Mouse (Mus musculus): Measurements from ENCODE around the gene Slc39a11. TPM values are rescaled to one million over a fixed set of nuclear protein-coding genes. Genes with fewer than 3 reads are reported as not detected.

The Slc39a11 gene
- polyA plus RNA-seq, 1 experiment from 2014 or later = 20.1 TPM

DNA sequence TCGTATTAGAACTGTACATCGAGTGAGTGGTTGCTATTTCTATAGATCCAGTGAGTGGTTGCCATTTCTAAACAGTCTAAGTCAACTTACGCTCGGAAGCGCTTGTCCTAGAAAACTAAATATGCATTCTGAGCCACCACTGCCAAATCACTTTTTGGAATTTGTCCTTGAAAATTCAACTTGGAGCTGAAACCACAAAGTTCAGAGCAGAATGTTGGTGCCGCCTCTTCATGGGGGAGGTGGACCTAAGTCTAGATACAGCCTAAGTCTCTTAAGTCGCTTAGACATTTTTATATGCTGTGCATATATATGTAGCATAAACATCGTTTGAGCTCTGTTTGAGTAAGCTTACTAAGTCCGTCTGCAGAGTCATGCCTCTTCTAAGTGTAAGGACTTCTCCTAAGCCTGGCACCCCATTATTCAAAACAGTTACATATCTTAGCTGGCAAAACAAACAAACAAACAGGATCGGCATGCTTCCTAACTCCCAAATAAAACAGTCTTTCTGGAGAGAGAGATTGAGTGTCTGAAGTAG is 38.7 kb downstream of the Slc39a11 start:
- Histone ChIP-seq H3K27me3 (ENCODE audit: control insufficient read depth, insufficient read depth, low read length) (no peaks in the 10 kb centered on the region), H3K9me3 (ENCODE audit: control insufficient read depth, low read length) (no peaks in the 10 kb centered on the region), H3K9ac (ENCODE audit: low read depth, low read length) (no peak overlapping the region; the same call in 1 of the 2 replicates), H3K36me3 (ENCODE audit: control insufficient read depth, insufficient read depth, low read length) (no peaks in the 10 kb centered on the region), H3K27ac (ENCODE audit: low read depth, low read length) (peak overlapping the region; percentile 86), H3K4me2 (replicated peaks; ENCODE audit: low read depth, low read length) (no peak overlapping the region), H3K4me1 (replicated peaks; ENCODE audit: control insufficient read depth, insufficient read depth, low read length) (peaks cover 8% of the 10 kb centered on the region), H3K4me3 (ENCODE audit: low read depth, low read length) (no peak overlapping the region)
- ATAC-seq (ENCODE audit: low FRiP score) (no peak), DNase-seq (ENCODE audit: low spot score) (no peak)
- 89% methylated on average over 10 of the region's 10 CpGs for WGBS

DNA sequence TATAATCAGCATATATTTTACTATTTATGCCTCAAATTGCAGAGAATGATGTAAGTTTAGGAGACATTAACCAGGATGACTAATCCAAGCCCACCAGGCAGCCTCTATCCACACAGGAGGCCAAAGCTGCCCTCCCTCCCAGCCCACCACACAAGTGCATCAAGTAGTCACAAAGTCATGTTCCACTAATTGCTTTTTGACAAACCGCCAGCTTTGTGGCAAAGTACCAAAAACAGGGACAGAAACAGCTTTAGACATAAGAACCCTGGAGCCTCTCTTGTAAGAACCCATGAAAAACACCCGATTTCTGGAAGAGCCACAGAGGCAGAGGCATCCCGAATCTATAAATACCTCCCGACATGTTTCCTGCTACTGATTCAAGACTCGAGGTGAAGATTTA is 39.6 kb downstream of the Slc39a11 start:
- no peak overlapping the region for H3K4me2 ChIP-seq (replicated peaks; ENCODE audit: low read depth, low read length)
- no peak overlapping the region for H3K4me3 ChIP-seq (ENCODE audit: low read depth, low read length)
- WGBS = 81% methylated on average over 5 of the region's 5 CpGs
- ATAC-seq (ENCODE audit: low FRiP score) = no peak
- no peak overlapping the region for H3K9ac ChIP-seq (ENCODE audit: low read depth, low read length)
- no peak overlapping the region for H3K27ac ChIP-seq (ENCODE audit: low read depth, low read length)
- no peak for DNase-seq (ENCODE audit: low spot score)
- H3K9me3 ChIP-seq (ENCODE audit: control insufficient read depth, low read length) = no peaks in the 10 kb centered on the region
- no peaks in the 10 kb centered on the region for H3K27me3 ChIP-seq (ENCODE audit: control insufficient read depth, insufficient read depth, low read length)
- no peaks in the 10 kb centered on the region for H3K36me3 ChIP-seq (ENCODE audit: control insufficient read depth, insufficient read depth, low read length)
- peaks cover 8% of the 10 kb centered on the region for H3K4me1 ChIP-seq (replicated peaks; ENCODE audit: control insufficient read depth, insufficient read depth, low read length)

DNA sequence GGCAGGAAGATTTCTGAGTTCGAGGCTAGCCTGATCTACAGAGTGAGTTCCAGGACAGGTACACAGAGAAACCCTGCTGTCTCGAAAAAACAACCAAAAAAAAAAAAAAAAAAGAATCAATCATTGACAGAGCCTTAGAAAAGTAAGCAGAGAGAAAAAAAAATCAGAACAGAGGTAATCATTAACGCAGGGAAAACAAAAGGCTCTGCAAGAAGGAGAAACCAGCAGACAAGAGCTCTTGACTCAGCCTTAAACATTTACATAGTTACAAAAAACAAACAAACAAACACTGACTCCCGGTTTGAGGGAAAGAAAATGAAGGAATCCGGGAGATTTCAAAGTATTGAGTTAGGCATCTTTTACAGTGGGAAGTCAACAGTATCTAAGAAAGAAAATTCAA is 40.3 kb downstream of the Slc39a11 start:
- WGBS = 76% methylated on average over 5 of the region's 5 CpGs

DNA sequence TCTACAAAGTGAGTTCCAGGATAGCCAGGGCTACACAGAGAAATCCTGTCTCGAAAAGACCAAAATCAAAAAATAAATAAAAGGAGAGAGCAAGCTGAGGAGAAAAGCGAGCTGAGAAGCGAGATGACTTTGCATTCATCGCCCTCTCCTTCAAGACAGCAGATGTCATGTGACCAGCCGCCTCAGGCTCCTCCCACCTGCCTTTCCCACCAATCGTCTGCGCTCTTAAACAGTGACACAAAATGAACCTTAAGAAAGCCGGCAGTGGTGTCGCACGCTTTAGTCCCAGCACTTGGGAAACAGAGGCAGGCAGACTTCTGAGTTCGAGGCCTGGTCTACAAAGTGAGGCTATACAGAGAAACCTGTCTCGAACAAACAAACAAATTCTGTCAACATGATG is 42.3 kb downstream of the Slc39a11 start:
- H3K4me1 ChIP-seq (replicated peaks; ENCODE audit: control insufficient read depth, insufficient read depth, low read length) = peaks cover 8% of the 10 kb centered on the region
- H3K27ac ChIP-seq (ENCODE audit: low read depth, low read length) = no peak overlapping the region
- H3K36me3 ChIP-seq (ENCODE audit: control insufficient read depth, insufficient read depth, low read length) = no peaks in the 10 kb centered on the region
- H3K9me3 ChIP-seq (ENCODE audit: control insufficient read depth, low read length) = no peaks in the 10 kb centered on the region
- no peak for ATAC-seq (ENCODE audit: low FRiP score)
- no peak overlapping the region for H3K4me2 ChIP-seq (replicated peaks; ENCODE audit: low read depth, low read length)
- H3K9ac ChIP-seq (ENCODE audit: low read depth, low read length) = no peak overlapping the region
- 98% methylated on average over 12 of the region's 12 CpGs for WGBS
- no peaks in the 10 kb centered on the region for H3K27me3 ChIP-seq (ENCODE audit: control insufficient read depth, insufficient read depth, low read length)
- H3K4me3 ChIP-seq (ENCODE audit: low read depth, low read length) = no peak overlapping the region
- DNase-seq (ENCODE audit: low spot score) = no peak

More for the DNA sequence above, 40.3 kb downstream of the Slc39a11 start:
- no peak overlapping the region for H3K9ac ChIP-seq (ENCODE audit: low read depth, low read length)
- no peaks in the 10 kb centered on the region for H3K27me3 ChIP-seq (ENCODE audit: control insufficient read depth, insufficient read depth, low read length)
- H3K4me1 ChIP-seq (replicated peaks; ENCODE audit: control insufficient read depth, insufficient read depth, low read length) = peaks cover 8% of the 10 kb centered on the region
- H3K36me3 ChIP-seq (ENCODE audit: control insufficient read depth, insufficient read depth, low read length) = no peaks in the 10 kb centered on the region
- H3K4me3 ChIP-seq (ENCODE audit: low read depth, low read length) = no peak overlapping the region
- no peak for ATAC-seq (ENCODE audit: low FRiP score)
- H3K4me2 ChIP-seq (replicated peaks; ENCODE audit: low read depth, low read length) = no peak overlapping the region
- DNase-seq (ENCODE audit: low spot score) = no peak
- no peaks in the 10 kb centered on the region for H3K9me3 ChIP-seq (ENCODE audit: control insufficient read depth, low read length)
- no peak overlapping the region for H3K27ac ChIP-seq (ENCODE audit: low read depth, low read length)

DNA sequence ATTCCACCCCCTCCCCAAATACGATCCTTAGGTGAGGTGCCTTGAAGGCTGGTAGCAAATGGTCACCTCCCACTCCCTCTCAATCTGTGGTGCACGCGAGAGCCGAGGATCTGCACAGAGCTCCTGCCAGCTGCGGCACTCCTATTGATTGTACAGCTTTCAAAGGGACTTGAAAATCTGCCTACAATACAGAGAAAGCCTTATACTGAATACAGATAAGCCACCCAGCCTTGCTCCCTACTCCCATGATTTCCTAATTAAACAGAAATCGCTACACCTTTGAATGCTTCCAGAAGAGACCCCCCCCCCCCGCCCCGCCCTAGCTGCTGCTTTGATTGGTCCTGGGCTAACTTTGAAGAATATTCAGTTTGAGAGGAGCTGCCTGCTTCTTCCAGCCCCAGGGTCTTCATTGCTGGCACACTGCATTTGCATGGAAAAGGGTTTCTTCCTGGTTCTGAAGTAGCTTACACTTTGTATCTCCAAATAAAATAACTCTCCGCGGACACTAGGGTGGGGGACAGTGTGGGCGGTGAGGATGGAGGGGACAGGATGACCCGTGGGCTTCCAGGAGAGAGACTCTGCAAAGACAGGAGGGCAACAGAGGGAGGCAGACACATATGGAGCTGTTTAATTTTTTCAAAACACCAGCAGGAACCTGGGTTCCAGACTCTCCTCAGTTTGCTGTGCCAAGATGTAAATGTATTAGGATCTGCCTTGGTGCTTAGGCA is 48.1 kb downstream of the Slc39a11 start:
- DNase-seq (ENCODE audit: low spot score) (peak; percentile 28), ATAC-seq (ENCODE audit: low FRiP score) (peak; percentile 61)
- H3K4me1 ChIP-seq (replicated peaks; ENCODE audit: control insufficient read depth, insufficient read depth, low read length) = no peaks in the 10 kb centered on the region; the same call in 1 of the 2 replicates
- no peak overlapping the region for H3K9ac ChIP-seq (ENCODE audit: low read depth, low read length)
- H3K27me3 ChIP-seq (ENCODE audit: control insufficient read depth, insufficient read depth, low read length) = no peaks in the 10 kb centered on the region
- no peak overlapping the region for H3K4me3 ChIP-seq (ENCODE audit: low read depth, low read length)
- no peaks in the 10 kb centered on the region for H3K36me3 ChIP-seq (ENCODE audit: control insufficient read depth, insufficient read depth, low read length)
- H3K27ac ChIP-seq (ENCODE audit: low read depth, low read length) = peak overlapping the region; percentile 52
- 58% methylated on average over 12 of the region's 12 CpGs for WGBS
- H3K4me2 ChIP-seq (replicated peaks; ENCODE audit: low read depth, low read length) = no peak overlapping the region
- no peaks in the 10 kb centered on the region for H3K9me3 ChIP-seq (ENCODE audit: control insufficient read depth, low read length)

DNA sequence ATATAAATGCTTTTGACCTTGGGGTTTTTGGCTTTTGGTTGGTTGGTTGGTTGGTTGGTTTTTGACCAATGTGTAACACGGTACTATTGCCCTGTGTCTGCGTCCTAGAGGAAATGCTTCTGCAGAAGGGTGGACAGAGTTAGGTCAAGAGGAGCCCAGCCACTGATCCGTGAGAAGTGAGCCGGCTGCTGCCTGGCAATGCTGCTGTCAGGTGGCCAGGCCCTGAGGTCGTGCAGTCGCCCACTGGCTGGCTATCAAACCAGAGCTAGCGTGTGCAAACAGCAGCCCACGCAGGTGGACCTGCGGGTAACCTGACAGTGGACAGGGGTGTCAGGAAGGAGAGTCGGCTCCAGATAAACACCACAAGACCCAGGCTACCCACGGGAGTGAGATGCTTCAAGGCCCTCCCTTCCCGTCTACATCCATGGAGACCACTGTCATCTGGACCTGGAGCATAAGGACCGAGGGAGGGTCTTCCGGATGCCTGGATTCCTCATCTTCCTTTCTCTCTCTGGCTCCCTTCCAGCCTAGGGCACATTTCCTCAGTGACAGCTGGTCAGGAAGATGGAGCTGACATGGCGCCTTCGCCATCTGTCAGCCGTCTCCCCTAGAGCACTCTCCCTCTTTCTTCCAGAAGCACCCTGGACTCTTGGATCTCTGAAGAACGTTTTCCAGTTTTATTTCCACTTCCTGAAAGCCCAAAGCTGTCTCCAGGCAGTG is 49.2 kb downstream of the Slc39a11 start:
- no peak overlapping the region for H3K4me3 ChIP-seq (ENCODE audit: low read depth, low read length)
- 72% methylated on average over 18 of the region's 18 CpGs for WGBS
- no peak for DNase-seq (ENCODE audit: low spot score)
- no peaks in the 10 kb centered on the region; the same call in 1 of the 2 replicates for H3K4me1 ChIP-seq (replicated peaks; ENCODE audit: control insufficient read depth, insufficient read depth, low read length)
- 0 out of 2 replicates have a peak, but pooled peaks have one; percentile 38 for ATAC-seq (ENCODE audit: low FRiP score)
- H3K36me3 ChIP-seq (ENCODE audit: control insufficient read depth, insufficient read depth, low read length) = no peaks in the 10 kb centered on the region
- H3K9ac ChIP-seq (ENCODE audit: low read depth, low read length) = no peak overlapping the region
- H3K27me3 ChIP-seq (ENCODE audit: control insufficient read depth, insufficient read depth, low read length) = no peaks in the 10 kb centered on the region
- H3K27ac ChIP-seq (ENCODE audit: low read depth, low read length) = peak overlapping the region; percentile 52
- H3K9me3 ChIP-seq (ENCODE audit: control insufficient read depth, low read length) = no peaks in the 10 kb centered on the region
- no peak overlapping the region for H3K4me2 ChIP-seq (replicated peaks; ENCODE audit: low read depth, low read length)

DNA sequence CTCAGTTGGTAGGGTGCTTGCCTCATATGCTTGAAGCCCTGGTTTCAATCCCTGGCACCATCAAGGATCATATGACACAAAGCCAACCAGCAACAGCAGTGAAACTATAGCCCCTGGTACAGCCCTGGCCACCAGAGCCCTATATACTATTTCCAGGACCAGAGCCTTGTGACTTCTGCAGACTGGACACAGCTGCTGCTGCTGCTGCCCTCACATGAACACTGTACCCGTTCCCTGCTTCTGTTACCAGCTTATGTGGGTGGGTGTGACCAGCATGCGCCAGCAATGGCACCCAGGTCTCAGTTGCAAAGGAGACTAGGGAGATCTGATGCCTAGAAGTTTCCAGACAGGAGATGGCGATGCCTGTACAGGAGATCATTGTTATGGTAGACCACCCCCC is 52.2 kb downstream of the Slc39a11 start:
- Histone ChIP-seq H3K27me3 (ENCODE audit: control insufficient read depth, insufficient read depth, low read length) (no peaks in the 10 kb centered on the region), H3K4me2 (replicated peaks; ENCODE audit: low read depth, low read length) (no peak overlapping the region), H3K27ac (ENCODE audit: low read depth, low read length) (no peak overlapping the region), H3K4me1 (replicated peaks; ENCODE audit: control insufficient read depth, insufficient read depth, low read length) (no peaks in the 10 kb centered on the region; the same call in 1 of the 2 replicates), H3K9ac (ENCODE audit: low read depth, low read length) (no peak overlapping the region), H3K4me3 (ENCODE audit: low read depth, low read length) (no peak overlapping the region), H3K36me3 (ENCODE audit: control insufficient read depth, insufficient read depth, low read length) (no peaks in the 10 kb centered on the region), H3K9me3 (ENCODE audit: control insufficient read depth, low read length) (no peaks in the 10 kb centered on the region)
- DNase-seq (ENCODE audit: low spot score) (no peak), ATAC-seq (ENCODE audit: low FRiP score) (no peak)
- WGBS = 88% methylated on average over 3 of the region's 3 CpGs

DNA sequence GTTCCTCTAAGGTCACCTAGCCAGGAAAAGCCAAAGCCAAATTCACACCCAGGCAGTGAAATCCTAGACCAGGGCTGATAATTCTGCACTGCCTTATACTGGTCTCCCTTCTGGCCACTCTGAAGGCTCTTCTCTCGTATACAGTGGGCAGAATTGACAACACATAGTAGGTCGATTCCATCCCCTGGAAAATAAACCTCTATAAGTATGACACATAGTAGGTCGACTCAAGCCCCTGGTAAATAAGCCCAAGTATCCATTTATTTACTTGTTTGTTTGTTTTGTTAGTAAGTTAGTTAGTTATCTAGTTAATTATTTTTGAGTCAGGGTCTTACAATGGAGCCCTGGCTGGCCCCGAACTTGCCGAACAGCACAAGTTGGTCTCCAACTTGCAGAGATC is 54.7 kb downstream of the Slc39a11 start:
- H3K4me2 ChIP-seq (replicated peaks; ENCODE audit: low read depth, low read length) = no peak overlapping the region
- H3K4me3 ChIP-seq (ENCODE audit: low read depth, low read length) = no peak overlapping the region
- no peaks in the 10 kb centered on the region for H3K9me3 ChIP-seq (ENCODE audit: control insufficient read depth, low read length)
- no peak overlapping the region for H3K9ac ChIP-seq (ENCODE audit: low read depth, low read length)
- no peaks in the 10 kb centered on the region for H3K36me3 ChIP-seq (ENCODE audit: control insufficient read depth, insufficient read depth, low read length)
- 89% methylated on average over 5 of the region's 5 CpGs for WGBS
- no peaks in the 10 kb centered on the region for H3K4me1 ChIP-seq (replicated peaks; ENCODE audit: control insufficient read depth, insufficient read depth, low read length)
- H3K27me3 ChIP-seq (ENCODE audit: control insufficient read depth, insufficient read depth, low read length) = no peaks in the 10 kb centered on the region
- no peak for ATAC-seq (ENCODE audit: low FRiP score)
- H3K27ac ChIP-seq (ENCODE audit: low read depth, low read length) = no peak overlapping the region
- DNase-seq (ENCODE audit: low spot score) = no peak

Measured in hindbrain, embryonic 11.5 days (tissue).